Mouse (Mus musculus): Measurements from ENCODE around the gene Xpa.
A peak's percentile ranks its signal among the peaks of the same experiment; 100 is the strongest.

DNA sequence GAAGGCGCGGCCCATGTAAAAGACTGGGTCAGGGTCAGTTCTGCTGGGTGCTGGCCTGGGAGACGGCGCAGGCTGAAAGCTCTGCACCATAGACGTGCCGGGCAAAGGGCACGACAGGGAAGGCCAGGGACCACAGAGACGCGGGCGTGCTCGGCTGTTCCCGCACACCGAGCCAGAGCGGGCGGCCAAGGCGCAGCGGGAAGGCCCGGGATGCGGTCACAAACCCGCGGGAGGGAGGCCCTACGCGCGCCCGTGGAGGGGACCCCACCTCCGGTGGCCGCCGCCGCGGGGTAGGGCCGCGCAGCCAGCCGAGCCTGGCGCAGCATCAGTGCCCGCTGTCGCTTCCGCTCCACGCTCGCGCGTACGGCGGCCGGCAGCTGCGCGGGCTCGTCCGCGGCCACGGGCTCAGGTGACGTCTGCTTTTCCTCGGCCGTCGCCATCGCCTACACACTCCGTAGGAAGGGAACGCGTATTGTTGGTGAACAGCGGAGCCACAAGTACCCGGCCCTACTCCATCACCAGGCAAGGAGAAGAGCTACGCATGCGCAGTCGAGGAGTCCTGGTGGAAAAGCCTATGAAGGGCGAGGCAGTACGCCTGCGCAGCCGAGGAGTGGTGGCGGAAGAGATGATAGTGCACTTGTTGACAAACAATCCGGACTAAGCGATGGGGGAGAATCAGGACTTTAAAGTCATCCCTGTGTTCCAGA, at the start of gene Xpa:
- TF ChIP-seq CTCF (IDR thresholded peaks at IDR 0.05; ENCODE audit: low read depth, low read length) (no peak), POLR2A (IDR thresholded peaks at IDR 0.05; ENCODE audit: extremely low read depth, insufficient read depth, low read length) (peak; percentile 73)
